Mouse (Mus musculus) embryonic facial prominence, embryonic 10.5 days (tissue): Measurements from ENCODE around the gene Hykk. TPM values are rescaled to one million over a fixed set of nuclear protein-coding genes. Genes with fewer than 3 reads are reported as not detected.

Experiments
- DNase-seq: peaks from one replicate; pipeline ENCODE4 v3.0.0-alpha.2; 2017; ENCODE audit warnings: low spot score
- H3K27ac ChIP-seq: fragments of 300-500 bp; sonication (generic); replicated peaks from 2 replicates; pipeline ENCODE4 v1.5.1; 2016; ENCODE audit warnings: mild to moderate bottlenecking
- H3K27me3 ChIP-seq: fragments of 300-500 bp; sonication (generic); replicated peaks from 2 replicates; pipeline ENCODE4 v1.6.1; 2016; ENCODE audit warnings: low read depth, mild to moderate bottlenecking; ENCODE audit not compliant: poor library complexity, severe bottlenecking
- H3K36me3 ChIP-seq: fragments of 300-500 bp; sonication (generic); replicated peaks from 2 replicates; pipeline ENCODE4 v1.6.1; 2016; ENCODE audit warnings: mild to moderate bottlenecking, moderate library complexity
- H3K4me1 ChIP-seq: fragments of 300-500 bp; sonication (generic); 2 replicates; pipeline ENCODE4 v1.6.1; 2016
- H3K4me3 ChIP-seq: fragments of 300-500 bp; sonication (generic); 2 replicates; pipeline ENCODE4 v1.5.1; 2016; ENCODE audit warnings: mild to moderate bottlenecking, moderate library complexity
- H3K9me3 ChIP-seq: fragments of 300-500 bp; sonication (generic); 2 replicates; pipeline ENCODE4 v1.6.1; 2016; ENCODE audit warnings: mild to moderate bottlenecking
- WGBS: fragments of 180-500 bp; shearing (Covaris S2); methylation state at CpG from one replicate; pipeline ENCODE4 v1.1.7; 2016; 5-methylcytosine and 5-hydroxymethylcytosine counted together
- polyA plus RNA-seq: library from polyadenylated mRNA; unstranded; fragments of >200 nt; fragmentation: Nextera tagmentation; extraction: Ambion mirVana; gene quantifications from 2 replicates; pipeline ENCODE4 v1.2.1, GENCODE M21; 2016

The Hykk gene
- polyA plus RNA-seq, 1 experiment from 2014 or later = 5.7 TPM

- 0 out of 2 replicates have a peak, but pooled peaks cover 3% of the 10 kb centered on the region for H3K27me3 ChIP-seq
- H3K27ac ChIP-seq = no peak overlapping the region
- peaks cover 4% of the 10 kb centered on the region; the same call in 1 of the 2 replicates for H3K4me1 ChIP-seq
- 83% methylated on average over 3 of the region's 3 CpGs for WGBS
- no peaks in the 10 kb centered on the region for H3K36me3 ChIP-seq
- no peak overlapping the region for H3K4me3 ChIP-seq
- H3K9me3 ChIP-seq = no peaks in the 10 kb centered on the region
- DNase-seq = no peak
Measured at GRCm38 (mm10) chr9:54990362-54990761, 73.3 kb downstream of the Hykk start.

GRCm38 (mm10) chr9:54994381-54994780 lies 77.3 kb downstream of the Hykk start:
- H3K36me3 ChIP-seq = no peaks in the 10 kb centered on the region
- no peaks in the 10 kb centered on the region for H3K9me3 ChIP-seq
- no peak for DNase-seq
- no peak overlapping the region for H3K27ac ChIP-seq
- no peak overlapping the region for H3K4me3 ChIP-seq
- H3K27me3 ChIP-seq = no peaks in the 10 kb centered on the region
- WGBS = 45% methylated on average over 3 of the region's 3 CpGs
- H3K4me1 ChIP-seq = peaks cover 4% of the 10 kb centered on the region; the same call in 1 of the 2 replicates

GRCm38 (mm10) chr9:54995645-54996044 lies 78.6 kb downstream of the Hykk start:
- WGBS = 91% methylated on average over 3 of the region's 3 CpGs
- Histone ChIP-seq H3K27me3 (no peaks in the 10 kb centered on the region), H3K9me3 (no peaks in the 10 kb centered on the region), H3K4me1 (peaks cover 4% of the 10 kb centered on the region; the same call in 1 of the 2 replicates), H3K27ac (no peak overlapping the region), H3K36me3 (no peaks in the 10 kb centered on the region), H3K4me3 (no peak overlapping the region)
- DNase-seq = no peak

Other genes with a start within 250 kb of the Hykk start
- 3.2 and 3.5 TPM in 2 replicates for gene Dnaja4, start 218.4 kb upstream of the Hykk start, polyA plus RNA-seq
- 182 and 188 TPM in 2 replicates for gene Wdr61, start 182.8 kb upstream of the Hykk start, polyA plus RNA-seq
- gene Crabp1, start 152.5 kb upstream of the Hykk start, polyA plus RNA-seq = 1,341 and 1,562 TPM in 2 replicates
- gene Ireb2, start 53.5 kb upstream of the Hykk start, polyA plus RNA-seq = 46.0 and 48.7 TPM in 2 replicates
- 333 and 338 TPM in 2 replicates for gene Psma4, start 33.5 kb downstream of the Hykk start, polyA plus RNA-seq
- gene AY074887, start 33.7 kb downstream of the Hykk start, polyA plus RNA-seq = 1.2 and 1.5 TPM in 2 replicates
- gene Chrna5, start 63.6 kb downstream of the Hykk start, polyA plus RNA-seq = 1.00 and 1.4 TPM in 2 replicates
- gene Chrna3, start 109.3 kb downstream of the Hykk start, polyA plus RNA-seq = 3.1 and 5.0 TPM in 2 replicates
- gene Chrnb4, start 131.5 kb downstream of the Hykk start, polyA plus RNA-seq = 1.3 and 1.9 TPM in 2 replicates
- 37.7 and 42.2 TPM in 2 replicates for gene Ube2q2, start 231.6 kb downstream of the Hykk start, polyA plus RNA-seq